Mouse (Mus musculus) lung, adult 18-20 months (tissue): Measurements from ENCODE around the gene Rap1b.

Experiments
- DNase-seq, 2 experiments: peaks; one replicate each; pipeline ENCODE4 v3.0.0; 2022; ENCODE audit warnings: mixed read lengths in 2 of 2

The Rap1b gene

GRCm38 (mm10) chr10:117769541-117770285, 76.1 kb downstream of the Rap1b start:
- DNase-seq, result no peak

GRCm38 (mm10) chr10:117768141-117768440, 77.7 kb downstream of the Rap1b start:
- no peak for DNase-seq

- DNase-seq, result no peak
These were observed 78.3 kb downstream of the Rap1b start for GRCm38 (mm10) chr10:117767286-117768140.

GRCm38 (mm10) chr10:117766896-117767160, 79.0 kb downstream of the Rap1b start:
- DNase-seq, result no peak

GRCm38 (mm10) chr10:117766111-117766895, 79.5 kb downstream of the Rap1b start:
- DNase-seq, result no peak

- DNase-seq, result no peak
These were observed 80.5 kb downstream of the Rap1b start for GRCm38 (mm10) chr10:117765116-117765894.

GRCm38 (mm10) chr10:117764598-117764997, 81.2 kb downstream of the Rap1b start:
- peak; percentile 61 to 77 for DNase-seq
